Mouse (Mus musculus): Measurements from ENCODE around the gene Hydin. TPM values are rescaled to one million over a fixed set of nuclear protein-coding genes. Genes with fewer than 3 reads are reported as not detected.
"Not testable (repeated sequence)": the region's sequence is repeated elsewhere in the genome, so short reads cannot be mapped to it uniquely, and the experiment has no call there.

The Hydin gene
- polyA plus RNA-seq, 1 experiment from 2014 or later = 0.03 TPM

DNA sequence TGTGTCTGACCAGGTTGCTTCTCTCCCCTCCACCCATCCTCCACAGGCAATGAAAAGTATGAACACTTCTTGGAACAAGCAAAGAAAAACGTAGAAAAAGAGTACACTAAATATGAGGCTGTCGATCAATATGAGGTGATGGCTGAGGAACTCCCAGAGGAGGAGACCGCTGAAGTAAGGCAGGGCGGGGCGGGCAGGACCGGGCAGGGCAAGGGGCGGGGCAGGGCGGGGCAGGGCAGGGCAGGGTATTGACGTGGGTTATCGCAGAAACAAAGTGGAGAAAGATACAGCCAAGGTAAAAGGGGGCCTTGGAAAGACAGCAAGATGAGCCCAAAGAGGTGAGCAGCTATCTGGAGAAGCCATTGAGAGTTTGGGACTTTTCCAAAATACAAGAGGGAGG, 236.1 kb downstream of the Hydin start:
- H3K4me1 ChIP-seq (replicated peaks; ENCODE audit: insufficient read depth, low read length) = no peaks in the 10 kb centered on the region
- no peak overlapping the region for H3K9ac ChIP-seq (ENCODE audit: low read depth, low read length)
- no peak for TF ChIP-seq CTCF (IDR thresholded peaks at IDR 0.05; ENCODE audit: low read depth)
- DNase-seq (ENCODE audit: low spot score) = no peak
- WGBS = 25% methylated on average over 10 of the region's 10 CpGs
- no peak overlapping the region for H3K4me3 ChIP-seq (replicated peaks; ENCODE audit: low read depth, low read length)
- H3K27ac ChIP-seq = no peak overlapping the region
- ATAC-seq (replicated peaks; ENCODE audit: low FRiP score, low read depth) = no peak
- H3K36me3 ChIP-seq (ENCODE audit: insufficient read depth, low read length) = no peaks in the 10 kb centered on the region
- no peaks in the 10 kb centered on the region for H3K9me3 ChIP-seq (replicated peaks; ENCODE audit: low read length)
- peak overlapping the region; percentile 7; the same call in 1 of the 2 replicates for H3K4me2 ChIP-seq (ENCODE audit: low read length)
- no peaks in the 10 kb centered on the region for H3K27me3 ChIP-seq (ENCODE audit: insufficient read depth, low read length)

DNA sequence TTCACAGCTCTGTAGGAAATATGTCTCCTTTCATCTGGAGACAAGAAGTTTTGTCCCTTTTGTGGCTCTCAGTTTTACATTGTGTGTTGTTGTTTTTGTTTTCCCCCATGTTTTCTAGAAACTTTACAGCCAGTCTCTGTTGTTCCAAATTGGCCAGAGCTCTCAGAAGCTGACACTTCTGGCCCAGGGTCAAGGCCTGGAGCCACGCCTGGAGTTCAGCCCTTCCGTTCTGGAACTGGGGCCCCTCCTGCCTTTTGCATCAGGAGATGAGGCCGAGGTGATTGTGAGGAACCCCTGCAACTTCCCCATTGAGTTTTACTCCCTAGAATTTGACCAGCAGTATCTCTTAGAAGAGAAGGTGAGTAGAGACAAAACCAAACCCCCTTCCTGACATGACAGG, 242.0 kb downstream of the Hydin start:
- no peak overlapping the region for H3K9ac ChIP-seq (ENCODE audit: low read depth, low read length)
- no peak overlapping the region for H3K27ac ChIP-seq
- TF ChIP-seq CTCF (IDR thresholded peaks at IDR 0.05; ENCODE audit: low read depth) = no peak
- ATAC-seq (replicated peaks; ENCODE audit: low FRiP score, low read depth) = no peak
- no peak overlapping the region for H3K4me2 ChIP-seq (ENCODE audit: low read length)
- H3K27me3 ChIP-seq (ENCODE audit: insufficient read depth, low read length) = no peaks in the 10 kb centered on the region
- WGBS = 56% methylated on average over 3 of the region's 3 CpGs
- H3K4me1 ChIP-seq (replicated peaks; ENCODE audit: insufficient read depth, low read length) = no peaks in the 10 kb centered on the region
- H3K36me3 ChIP-seq (ENCODE audit: insufficient read depth, low read length) = no peaks in the 10 kb centered on the region
- no peak overlapping the region for H3K4me3 ChIP-seq (replicated peaks; ENCODE audit: low read depth, low read length)
- DNase-seq (ENCODE audit: low spot score) = no peak
- H3K9me3 ChIP-seq (replicated peaks; ENCODE audit: low read length) = 0 out of 2 replicates have a peak, but pooled peaks cover 4% of the 10 kb centered on the region

DNA sequence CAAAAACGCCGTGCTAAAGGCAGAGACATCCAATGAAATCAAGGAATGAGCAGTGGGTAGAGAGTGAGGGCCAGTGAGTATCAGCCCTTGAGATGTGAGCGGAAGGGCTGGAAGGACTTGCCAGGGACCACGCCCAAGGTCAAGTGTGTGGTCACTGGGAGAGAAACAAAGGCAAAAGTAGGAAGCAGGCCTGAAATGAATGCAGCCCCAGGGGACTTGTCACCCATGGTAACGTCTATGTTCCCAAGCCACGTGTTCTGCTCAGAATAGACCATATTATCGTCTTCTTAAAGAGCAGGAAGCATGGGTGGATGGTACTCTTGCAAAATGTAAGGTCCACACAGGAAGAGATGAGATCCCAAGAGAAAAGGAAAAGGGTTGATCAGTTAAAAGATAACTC, 253.0 kb downstream of the Hydin start:
- Histone ChIP-seq H3K9ac (ENCODE audit: low read depth, low read length) (no peak overlapping the region), H3K27ac (no peak overlapping the region), H3K9me3 (replicated peaks; ENCODE audit: low read length) (no peaks in the 10 kb centered on the region), H3K4me2 (ENCODE audit: low read length) (no peak overlapping the region), H3K4me3 (replicated peaks; ENCODE audit: low read depth, low read length) (no peak overlapping the region), H3K27me3 (ENCODE audit: insufficient read depth, low read length) (no peaks in the 10 kb centered on the region), H3K36me3 (ENCODE audit: insufficient read depth, low read length) (no peaks in the 10 kb centered on the region), H3K4me1 (replicated peaks; ENCODE audit: insufficient read depth, low read length) (no peaks in the 10 kb centered on the region)
- no peak for ATAC-seq (replicated peaks; ENCODE audit: low FRiP score, low read depth)
- no peak for DNase-seq (ENCODE audit: low spot score)
- no peak for TF ChIP-seq CTCF (IDR thresholded peaks at IDR 0.05; ENCODE audit: low read depth)
- WGBS = 72% methylated on average over 7 of the region's 7 CpGs

DNA sequence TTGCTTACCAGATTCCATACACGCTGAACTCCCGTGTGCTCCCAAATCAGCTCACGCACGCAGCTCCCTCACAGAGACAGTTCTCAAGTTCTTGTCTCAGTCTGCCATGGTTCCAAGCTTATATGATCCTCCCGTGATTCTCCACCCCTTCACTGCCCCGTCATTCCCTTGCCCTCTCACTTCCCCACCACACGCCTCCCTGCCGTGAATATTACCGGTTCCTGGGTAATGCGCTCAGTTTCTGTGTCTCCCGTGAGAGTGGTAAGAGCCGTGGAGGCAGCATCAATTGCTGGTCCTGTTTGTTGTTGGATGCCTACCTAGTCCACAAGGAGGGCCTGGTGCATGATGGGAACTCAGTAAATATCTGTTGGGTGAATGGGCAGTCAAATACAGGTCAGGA, 255.1 kb downstream of the Hydin start:
- H3K27ac ChIP-seq = no peak overlapping the region
- H3K4me1 ChIP-seq (replicated peaks; ENCODE audit: insufficient read depth, low read length) = no peaks in the 10 kb centered on the region
- no peaks in the 10 kb centered on the region for H3K36me3 ChIP-seq (ENCODE audit: insufficient read depth, low read length)
- DNase-seq (ENCODE audit: low spot score) (no peak), ATAC-seq (replicated peaks; ENCODE audit: low FRiP score, low read depth) (no peak)
- WGBS = 89% methylated on average over 12 of the region's 12 CpGs
- H3K9me3 ChIP-seq (replicated peaks; ENCODE audit: low read length) = no peaks in the 10 kb centered on the region
- H3K4me2 ChIP-seq (ENCODE audit: low read length) = no peak overlapping the region
- TF ChIP-seq CTCF (IDR thresholded peaks at IDR 0.05; ENCODE audit: low read depth) = no peak
- H3K9ac ChIP-seq (ENCODE audit: low read depth, low read length) = no peak overlapping the region
- no peak overlapping the region for H3K4me3 ChIP-seq (replicated peaks; ENCODE audit: low read depth, low read length)
- no peaks in the 10 kb centered on the region for H3K27me3 ChIP-seq (ENCODE audit: insufficient read depth, low read length)

DNA sequence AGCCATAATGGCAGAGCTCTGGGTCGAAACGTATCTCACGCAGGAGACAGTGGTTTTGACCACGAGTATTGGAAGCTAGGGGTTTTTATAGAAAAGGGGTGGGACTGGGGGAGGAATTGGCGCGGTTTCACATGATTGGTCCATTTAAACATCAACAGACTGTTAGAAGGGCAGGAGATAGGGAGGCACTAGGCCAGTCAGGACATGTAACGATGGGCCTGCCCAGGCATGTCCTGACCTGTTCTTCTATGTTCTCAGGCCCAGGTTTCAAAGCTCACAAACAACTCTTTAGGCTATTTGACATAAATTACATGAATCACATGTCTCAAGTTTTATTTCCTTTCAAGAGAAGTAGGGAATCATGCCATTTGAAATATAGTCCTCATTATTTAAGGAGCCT, 255.7 kb downstream of the Hydin start:
- not testable (repeated sequence) for DNase-seq (ENCODE audit: low spot score); H3K4me2 ChIP-seq (ENCODE audit: low read length); H3K27me3 ChIP-seq (ENCODE audit: insufficient read depth, low read length); ATAC-seq (replicated peaks; ENCODE audit: low FRiP score, low read depth); H3K27ac ChIP-seq; H3K4me1 ChIP-seq (replicated peaks; ENCODE audit: insufficient read depth, low read length); H3K36me3 ChIP-seq (ENCODE audit: insufficient read depth, low read length); H3K9ac ChIP-seq (ENCODE audit: low read depth, low read length); H3K9me3 ChIP-seq (replicated peaks; ENCODE audit: low read length); H3K4me3 ChIP-seq (replicated peaks; ENCODE audit: low read depth, low read length)
- WGBS = 82% methylated on average over 7 of the region's 7 CpGs

DNA sequence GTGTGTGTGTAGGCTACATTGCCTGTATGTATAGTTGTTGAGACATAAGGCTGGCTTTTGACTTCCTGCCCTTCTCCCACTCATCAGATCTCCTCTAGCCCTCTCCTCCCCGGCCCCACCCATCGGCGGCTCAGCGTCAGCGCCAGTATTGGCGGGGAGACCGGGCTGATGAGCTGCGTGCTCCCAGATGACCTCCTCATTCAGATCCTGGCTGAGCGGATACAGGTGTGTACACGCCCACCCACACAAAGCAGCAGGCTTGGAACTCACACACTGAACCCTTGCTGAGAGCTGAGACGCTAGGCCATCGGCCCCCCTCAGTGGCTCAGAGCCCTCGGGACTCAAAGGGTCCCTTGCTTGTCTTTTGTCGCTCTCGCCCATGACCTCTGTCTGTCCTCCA, 256.2 kb downstream of the Hydin start:
- no peak overlapping the region for H3K4me3 ChIP-seq (replicated peaks; ENCODE audit: low read depth, low read length)
- no peaks in the 10 kb centered on the region for H3K36me3 ChIP-seq (ENCODE audit: insufficient read depth, low read length)
- DNase-seq (ENCODE audit: low spot score) = no peak
- 75% methylated on average over 15 of the region's 15 CpGs for WGBS
- TF ChIP-seq CTCF (IDR thresholded peaks at IDR 0.05; ENCODE audit: low read depth) = no peak
- H3K9me3 ChIP-seq (replicated peaks; ENCODE audit: low read length) = no peaks in the 10 kb centered on the region
- no peak for ATAC-seq (replicated peaks; ENCODE audit: low FRiP score, low read depth)
- no peak overlapping the region for H3K9ac ChIP-seq (ENCODE audit: low read depth, low read length)
- no peaks in the 10 kb centered on the region for H3K27me3 ChIP-seq (ENCODE audit: insufficient read depth, low read length)
- H3K27ac ChIP-seq = no peak overlapping the region
- H3K4me2 ChIP-seq (ENCODE audit: low read length) = no peak overlapping the region
- no peaks in the 10 kb centered on the region for H3K4me1 ChIP-seq (replicated peaks; ENCODE audit: insufficient read depth, low read length)

DNA sequence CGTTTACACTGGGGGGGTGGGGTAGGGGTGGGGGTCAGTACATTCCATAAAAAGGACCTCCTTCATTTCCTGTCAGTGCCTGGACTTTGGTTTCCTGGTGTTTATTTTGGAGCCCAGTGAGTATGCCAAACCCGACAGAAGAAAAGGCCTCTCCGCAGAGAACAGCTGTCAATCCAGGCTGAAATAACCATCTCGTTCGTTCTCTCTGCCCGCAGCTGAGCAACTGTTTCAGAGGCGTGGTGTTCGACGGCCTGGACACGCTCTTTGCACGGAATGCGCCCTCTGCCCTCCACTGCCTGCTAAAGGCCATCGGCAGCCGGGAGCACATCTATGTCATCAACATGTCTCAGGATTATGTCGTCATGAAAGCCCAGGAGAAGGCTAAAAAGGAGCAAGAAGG, 258.5 kb downstream of the Hydin start:
- no peaks in the 10 kb centered on the region for H3K36me3 ChIP-seq (ENCODE audit: insufficient read depth, low read length)
- TF ChIP-seq CTCF (IDR thresholded peaks at IDR 0.05; ENCODE audit: low read depth) = no peak
- no peaks in the 10 kb centered on the region for H3K27me3 ChIP-seq (ENCODE audit: insufficient read depth, low read length)
- ATAC-seq (replicated peaks; ENCODE audit: low FRiP score, low read depth) (no peak), DNase-seq (ENCODE audit: low spot score) (peak; percentile 3)
- H3K9ac ChIP-seq (ENCODE audit: low read depth, low read length) = no peak overlapping the region
- WGBS = 33% methylated on average over 15 of the region's 15 CpGs
- no peaks in the 10 kb centered on the region for H3K9me3 ChIP-seq (replicated peaks; ENCODE audit: low read length)
- H3K4me2 ChIP-seq (ENCODE audit: low read length) = no peak overlapping the region
- no peak overlapping the region for H3K27ac ChIP-seq
- H3K4me1 ChIP-seq (replicated peaks; ENCODE audit: insufficient read depth, low read length) = no peaks in the 10 kb centered on the region
- H3K4me3 ChIP-seq (replicated peaks; ENCODE audit: low read depth, low read length) = no peak overlapping the region

All from kidney, postnatal 0 days (tissue).